Mouse (Mus musculus) R1 (cell line): ENCODE results near the gene Tlk1.

Experiments
- DNase-seq: peaks from one replicate; pipeline ENCODE4 v3.0.0-alpha.2; 2018; ENCODE audit warnings: low read depth, low spot score

Tlk1 gene

DNA sequence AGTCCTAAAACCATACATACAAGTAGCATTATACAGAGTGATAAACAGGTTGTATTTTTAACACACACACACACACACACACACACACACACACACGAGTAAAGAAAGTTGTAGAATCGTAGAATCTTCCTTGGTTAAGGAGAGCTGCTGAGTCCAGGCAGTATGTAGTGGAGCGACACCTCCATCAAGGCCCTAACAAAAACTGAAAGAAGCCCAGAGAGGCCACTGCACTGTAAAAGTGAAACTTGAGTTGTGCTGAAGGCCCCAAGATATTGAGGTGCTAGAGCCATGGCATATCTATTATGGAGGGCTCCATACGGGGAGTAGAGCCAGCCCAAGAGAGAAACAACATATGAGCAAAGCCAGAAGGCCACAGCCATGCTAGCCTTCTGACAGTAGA, 32.3 kb downstream of the Tlk1 start:
- no peak for DNase-seq

DNA sequence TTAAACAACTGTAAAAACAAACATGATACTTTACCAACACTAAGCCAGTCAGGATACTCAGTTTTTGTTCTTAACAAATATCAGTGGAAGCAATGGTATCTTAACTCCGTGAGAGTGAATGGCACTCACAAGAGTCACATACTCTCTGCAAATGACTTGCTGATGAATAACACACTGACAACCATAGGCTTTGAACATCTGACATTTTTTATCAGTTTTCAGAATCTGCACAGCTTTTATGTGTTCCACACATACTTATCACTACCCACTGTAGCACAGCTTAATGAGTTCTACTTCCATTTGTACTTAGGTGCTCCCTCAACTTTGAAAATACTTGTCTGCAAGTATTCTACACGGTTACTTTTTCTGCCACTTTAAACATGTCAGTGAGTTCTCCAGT, 35.3 kb downstream of the Tlk1 start:
- no peak for DNase-seq

DNA sequence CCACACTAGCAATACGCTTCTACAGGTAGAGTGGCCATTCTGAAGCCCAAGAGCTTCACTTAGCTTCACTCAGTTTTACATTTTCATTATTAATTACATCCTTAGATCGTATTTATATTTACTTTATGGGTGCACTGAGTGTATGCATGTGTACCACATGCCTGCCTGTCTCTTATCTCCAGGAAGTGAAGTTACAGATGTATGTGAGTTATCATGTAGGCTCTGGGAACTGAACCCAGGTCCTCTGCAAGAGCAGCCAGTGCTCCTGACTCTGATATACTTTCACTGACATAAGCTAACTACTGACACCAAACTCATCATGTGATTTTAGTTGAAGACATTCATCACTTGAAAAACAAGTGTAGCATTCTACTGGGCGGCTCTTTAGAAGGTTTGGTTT, 36.2 kb downstream of the Tlk1 start:
- no peak for DNase-seq

DNA sequence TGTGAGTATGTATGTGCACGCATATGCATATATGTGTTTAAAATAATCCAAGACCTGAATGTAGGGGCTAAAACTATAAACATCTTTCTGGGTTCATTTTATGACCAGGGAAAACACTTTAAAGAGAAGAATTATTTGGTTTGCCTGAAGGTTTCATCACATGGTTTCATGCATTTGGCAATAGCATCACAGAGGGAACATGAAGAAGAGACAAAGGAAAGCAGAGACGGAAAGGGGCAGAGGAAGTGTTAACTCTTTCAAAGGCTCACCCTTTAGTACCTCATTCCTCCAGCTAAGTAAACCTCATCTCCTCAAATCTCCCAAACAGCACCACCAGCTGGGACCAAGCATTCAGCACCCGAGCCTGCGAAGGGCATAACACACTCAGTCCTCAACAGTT, 41.1 kb downstream of the Tlk1 start:
- DNase-seq = no peak

DNA sequence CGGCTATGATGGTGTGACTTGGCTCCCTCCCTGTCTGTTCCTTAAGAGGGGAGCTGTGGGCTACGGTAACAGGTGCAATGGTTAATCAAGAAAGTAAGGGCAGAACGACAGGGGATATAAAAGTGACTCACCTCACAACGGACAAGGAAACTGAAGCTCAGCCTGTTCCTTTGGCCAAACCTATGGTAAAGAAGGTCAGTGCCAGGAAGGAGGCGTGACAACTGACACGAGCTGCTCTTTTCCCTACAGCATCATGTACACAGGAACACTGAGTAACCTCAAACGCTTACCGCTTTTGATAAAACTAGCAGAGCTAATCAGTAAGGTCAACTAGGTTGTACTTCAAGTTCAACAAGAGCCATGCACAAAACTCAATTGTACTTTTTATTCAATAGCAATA, 42.0 kb downstream of the Tlk1 start:
- no peak for DNase-seq

DNA sequence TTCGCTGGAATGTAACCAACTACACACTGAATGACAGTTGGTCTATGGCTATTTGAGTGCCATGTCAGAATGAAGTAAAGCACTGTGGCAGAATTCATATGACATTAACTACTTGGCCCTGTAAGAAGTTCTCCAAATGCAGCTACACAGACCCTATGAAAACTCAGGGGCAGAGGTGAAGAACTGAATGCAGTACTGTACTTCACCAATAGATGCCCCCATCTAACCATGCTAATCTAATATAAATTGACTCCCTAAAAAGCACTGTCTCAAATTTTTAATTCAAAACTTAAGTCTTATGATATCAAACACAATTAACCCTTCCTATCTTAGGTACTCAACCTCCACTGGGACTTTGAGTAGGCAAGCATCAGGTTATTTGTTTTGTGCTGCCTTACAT, 45.9 kb downstream of the Tlk1 start:
- peak; percentile 41 for DNase-seq

DNA sequence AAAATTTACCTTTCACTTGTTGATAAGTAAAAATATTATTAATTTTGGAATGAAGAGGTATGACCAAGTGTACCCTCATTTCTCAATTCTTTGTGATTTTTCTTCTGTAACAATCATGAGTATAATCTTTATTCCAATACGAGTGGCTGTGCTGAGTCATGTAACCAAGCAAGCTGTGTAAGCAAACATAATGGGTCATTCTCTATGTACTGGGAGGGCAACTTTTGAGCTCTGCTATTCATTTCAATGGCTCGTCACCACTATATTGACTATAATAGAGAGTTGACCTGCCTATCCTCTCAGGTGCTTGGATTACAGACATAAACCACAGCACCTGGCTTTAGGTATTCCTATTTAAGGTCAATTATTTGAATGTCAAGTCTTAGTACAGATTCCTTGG, 48.8 kb downstream of the Tlk1 start:
- DNase-seq = no peak

DNA sequence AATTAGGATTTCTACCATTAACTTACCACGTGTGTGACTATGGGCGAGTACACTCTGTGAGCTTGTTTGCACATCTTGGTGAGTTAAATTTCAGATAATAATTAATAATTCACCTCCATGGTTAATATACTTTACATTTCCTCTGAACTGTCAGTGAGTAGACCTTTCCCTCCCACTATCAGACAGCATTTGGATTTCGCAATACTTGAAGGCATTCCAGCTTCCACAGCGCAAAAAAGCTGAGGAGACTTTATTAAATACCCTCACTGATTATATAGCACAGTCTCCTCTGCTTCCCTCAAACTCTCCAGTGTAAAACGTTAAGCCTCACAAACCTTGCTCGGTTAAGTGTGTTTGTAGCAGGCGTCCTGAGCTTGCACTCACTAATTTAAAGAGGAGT, 60.8 kb downstream of the Tlk1 start:
- DNase-seq = no peak

DNA sequence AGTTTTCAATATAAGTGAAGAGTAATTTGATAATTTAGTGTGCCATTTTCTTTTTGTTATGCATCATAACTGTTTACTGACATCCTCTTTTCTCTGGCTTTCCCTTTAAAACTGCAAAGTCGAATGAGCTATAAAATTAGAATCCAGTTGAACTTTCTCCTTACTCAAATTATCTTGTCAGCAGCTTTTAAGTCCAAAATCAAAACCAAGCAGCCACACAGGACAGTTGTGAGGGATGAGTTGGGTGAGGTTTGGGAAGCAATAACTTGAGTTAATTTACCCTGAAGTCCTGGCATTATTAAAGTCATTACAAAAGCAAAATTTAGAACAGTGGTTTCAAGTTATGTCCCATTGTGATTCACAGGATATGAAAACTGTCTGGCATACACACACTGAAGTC, 62.8 kb downstream of the Tlk1 start:
- DNase-seq = no peak

DNA sequence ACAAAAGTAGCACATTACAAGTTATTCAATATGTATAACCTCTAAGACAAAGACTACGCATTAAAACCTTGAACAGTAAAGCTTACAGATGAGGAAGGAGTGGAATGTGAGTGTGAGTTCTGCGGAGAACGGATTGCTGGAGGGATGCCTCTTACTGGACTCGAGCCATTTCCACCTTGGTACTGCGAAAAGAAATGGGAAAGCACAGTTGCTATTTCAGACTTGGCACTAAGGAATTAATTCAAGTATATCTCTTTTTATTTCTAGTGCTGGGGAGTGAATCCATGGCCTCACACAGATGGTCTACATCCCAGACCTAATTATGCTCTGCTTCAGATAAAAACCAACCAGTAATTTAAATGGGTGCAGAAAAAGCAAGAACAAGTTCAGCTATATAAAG, 73.4 kb downstream of the Tlk1 start:
- DNase-seq = no peak

DNA sequence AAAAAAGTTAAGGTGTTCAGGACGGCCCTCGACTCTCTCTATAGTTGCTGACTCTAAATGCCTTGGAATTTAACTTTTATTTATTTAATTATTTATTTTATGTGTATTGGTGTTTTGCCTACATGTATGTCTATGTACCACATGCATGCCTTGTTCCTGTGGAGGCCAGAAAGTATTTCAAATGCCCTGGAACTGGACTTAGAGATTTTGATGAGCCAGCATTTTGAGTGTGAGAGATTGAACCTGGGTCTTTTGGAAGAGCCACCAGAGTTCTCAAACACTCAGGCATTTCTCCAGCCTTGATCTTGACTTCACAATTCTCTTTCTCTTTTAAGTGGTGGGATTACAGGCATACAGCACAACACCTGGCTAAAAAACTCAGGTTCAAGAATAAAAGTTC, 73.9 kb downstream of the Tlk1 start:
- no peak for DNase-seq

DNA sequence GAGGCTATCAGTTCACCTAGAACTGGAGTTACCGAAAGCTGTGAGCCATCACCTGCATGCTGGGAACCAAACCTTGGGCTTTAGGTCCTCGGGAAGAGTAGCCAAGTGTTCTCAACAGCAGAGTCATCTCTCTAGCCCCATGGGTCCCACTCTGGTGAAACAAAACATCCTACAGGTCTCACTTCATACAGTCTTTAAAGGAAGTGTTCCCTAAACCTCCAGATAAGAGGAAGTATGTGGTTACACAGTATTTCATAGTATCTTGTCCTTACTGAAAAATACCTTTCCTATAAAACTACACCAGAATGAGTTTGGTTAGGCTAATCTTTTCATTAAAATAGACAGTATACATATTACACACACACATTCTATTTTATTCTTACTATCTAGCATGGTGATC, 82.9 kb downstream of the Tlk1 start:
- no peak for DNase-seq

DNA sequence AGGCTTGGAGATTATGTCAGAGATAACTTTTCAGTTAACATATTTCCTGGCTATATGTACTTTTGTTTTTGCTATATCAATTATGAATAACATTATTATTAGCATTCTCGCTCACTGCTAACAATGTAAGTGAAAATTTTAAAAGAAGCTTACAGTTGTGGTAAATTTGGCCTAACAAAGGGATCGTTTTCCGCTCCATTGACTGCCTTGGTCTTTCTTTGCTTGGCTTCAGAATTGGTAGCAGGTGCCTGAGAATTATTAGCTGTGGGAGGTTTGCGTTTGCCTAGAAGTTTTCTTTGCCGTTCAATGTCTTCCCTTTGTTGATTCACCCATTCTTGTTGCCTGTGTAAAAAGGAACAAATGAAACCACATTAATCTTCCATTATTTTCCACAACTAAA, 83.6 kb downstream of the Tlk1 start:
- DNase-seq = no peak

DNA sequence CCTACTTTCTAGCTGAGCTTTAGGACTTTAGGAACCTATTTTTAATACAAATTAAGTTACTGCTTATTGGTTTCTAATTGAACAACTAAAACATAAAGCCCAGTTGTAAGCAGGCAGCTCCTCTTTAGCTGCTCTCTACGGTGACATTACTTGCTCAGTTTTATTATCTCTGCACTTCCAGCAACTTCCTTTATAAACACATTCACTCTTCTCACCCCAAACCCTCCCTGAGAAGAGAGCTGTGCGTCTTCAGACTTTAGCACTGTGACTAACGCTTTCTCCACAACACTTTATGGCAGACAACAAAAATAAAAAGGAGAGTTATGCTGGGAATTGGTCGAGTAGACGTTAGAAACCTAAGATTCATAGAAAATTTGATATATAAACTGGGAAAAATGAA, 89.5 kb downstream of the Tlk1 start:
- DNase-seq = no peak

DNA sequence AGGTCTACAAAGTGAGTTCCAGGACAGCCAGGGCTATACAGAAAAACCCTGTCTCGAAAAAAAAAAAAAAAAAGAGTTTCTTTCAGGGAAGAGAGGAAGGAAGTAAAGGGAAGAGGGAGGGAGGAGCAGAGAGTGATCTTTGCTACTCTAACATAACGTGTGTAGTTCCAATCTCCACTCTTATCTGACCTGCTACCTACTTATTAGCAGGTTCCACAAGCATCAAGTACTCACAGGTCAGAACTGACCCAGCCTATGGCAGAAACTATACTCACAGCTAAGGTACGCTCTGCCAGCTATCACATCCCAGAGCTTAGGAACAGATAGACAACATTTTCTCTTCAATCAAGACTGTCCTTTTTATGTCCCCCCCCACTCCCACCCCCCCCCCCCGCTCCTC, 90.0 kb downstream of the Tlk1 start:
- DNase-seq = no peak

DNA sequence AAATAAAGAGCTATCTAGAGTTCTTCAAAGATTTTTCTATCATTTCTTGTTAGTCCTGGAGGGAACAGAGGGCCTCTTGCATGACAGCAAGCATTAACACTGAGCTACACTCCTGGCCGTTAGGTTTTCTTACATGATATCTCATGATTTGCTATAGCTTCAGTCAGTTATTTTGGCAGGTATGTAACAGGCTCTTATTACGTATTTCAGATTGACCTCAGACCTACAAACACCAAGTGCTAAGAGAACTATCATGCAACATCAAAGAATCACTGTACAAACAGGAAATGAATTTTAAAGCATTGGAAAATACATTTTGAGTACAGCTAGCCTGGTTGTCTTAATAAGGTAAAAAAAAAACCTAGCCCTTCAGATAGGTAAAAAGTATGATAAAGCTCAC, 98.4 kb downstream of the Tlk1 start:
- DNase-seq = no peak

DNA sequence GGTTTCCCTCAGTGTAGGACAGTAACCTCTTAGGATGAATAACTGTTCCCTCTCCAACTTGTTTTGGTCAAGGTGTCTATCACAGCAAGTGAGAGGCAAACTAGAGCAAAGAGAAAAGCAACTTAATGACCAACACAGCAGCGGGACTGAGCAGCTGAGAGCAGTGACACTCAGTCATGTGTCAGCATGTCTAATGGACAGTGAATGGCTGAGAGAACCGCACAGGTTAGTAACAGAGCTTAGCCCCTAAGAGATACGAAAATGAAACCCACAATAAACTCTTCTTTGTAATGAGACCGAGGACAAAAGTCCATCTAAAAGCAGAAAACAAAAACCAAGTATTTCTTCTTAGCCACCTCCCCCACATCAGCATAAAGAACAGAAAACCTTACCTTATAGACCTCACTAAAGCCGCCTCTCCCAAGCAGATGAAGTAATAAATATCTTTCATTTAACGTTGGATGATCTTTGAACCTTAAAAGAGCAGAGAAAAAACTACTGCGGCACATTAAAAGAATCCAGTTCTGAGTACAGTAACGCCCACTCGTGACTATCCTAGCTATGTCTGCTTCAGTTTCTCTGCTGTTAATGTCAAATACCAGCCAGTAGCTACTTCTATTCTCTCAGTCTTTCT, 101.8 kb downstream of the Tlk1 start:
- no peak for DNase-seq

DNA sequence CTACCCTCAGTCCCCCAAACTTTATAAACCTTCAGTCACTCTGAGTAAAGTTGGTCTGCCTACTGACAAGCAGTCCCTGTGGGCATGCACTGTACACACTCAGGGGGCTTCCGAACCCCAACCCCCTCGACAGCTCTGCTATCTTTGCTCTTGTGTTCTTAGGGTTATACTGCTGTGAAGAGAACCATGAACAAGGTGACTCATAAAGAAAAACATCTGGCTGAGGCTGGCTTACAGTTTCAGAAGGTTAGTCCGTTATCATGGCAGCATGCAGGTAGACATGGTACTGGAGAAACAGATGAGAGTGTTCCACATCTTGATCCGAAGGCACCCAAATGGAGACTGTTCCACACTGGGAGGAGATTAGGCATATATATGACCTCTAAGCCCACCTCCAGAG, 114.7 kb downstream of the Tlk1 start:
- no peak for DNase-seq

DNA sequence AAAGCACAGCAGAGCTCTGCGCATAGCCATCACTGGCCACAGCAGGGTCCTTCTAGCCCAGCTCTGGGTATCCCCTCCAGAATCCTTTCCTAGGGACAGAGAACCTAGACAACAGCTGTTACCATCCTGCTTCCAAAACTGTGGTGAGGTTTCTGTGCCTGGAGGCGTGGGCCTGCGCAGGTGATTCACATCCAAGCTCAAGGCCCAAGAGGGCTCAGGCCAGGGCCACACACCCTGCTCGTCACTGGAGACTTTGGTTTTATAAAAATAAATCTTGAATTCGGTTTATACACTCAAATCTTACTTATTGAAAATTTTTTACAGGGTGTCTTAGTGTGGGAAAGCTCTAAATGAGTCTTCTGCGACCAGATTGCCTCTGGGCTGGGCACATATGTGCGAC, 115.3 kb downstream of the Tlk1 start:
- no peak for DNase-seq

DNA sequence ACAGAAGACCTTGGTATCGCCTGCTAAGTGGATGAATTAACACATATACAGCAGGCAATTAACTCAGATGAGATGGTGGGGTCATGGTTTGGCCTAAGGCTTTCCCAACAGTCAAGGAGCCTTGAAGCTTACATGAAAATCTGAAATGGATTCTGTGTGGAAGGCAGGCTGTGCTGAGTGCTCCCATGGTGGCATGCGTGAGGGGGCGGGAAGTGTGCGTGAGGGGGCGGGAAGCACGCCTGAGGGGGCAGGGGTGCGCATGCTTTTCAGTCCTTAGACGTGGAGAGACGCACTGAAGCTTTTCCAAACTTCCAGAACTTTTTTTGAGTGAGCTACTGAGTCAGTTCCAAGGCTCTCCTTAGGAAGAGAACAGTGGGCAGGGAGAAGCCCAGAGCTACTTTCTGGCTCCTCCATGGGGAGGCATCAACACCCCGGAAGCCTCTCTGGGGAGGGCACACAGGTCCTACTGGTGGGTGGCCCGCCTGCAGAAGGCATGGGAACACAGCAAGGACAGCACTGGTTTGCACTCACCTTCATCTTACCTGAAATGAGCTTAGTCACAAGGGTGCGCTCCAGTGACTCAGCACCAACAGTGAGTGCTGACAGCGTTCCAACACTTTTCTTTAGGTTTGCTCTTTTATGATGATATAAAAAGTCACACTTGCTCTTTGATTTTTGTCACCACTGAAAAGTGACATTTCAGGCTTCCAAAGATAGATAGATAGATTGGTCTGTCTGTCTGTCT, 116.4 kb downstream of the Tlk1 start:
- peak; percentile 56 for DNase-seq

DNA sequence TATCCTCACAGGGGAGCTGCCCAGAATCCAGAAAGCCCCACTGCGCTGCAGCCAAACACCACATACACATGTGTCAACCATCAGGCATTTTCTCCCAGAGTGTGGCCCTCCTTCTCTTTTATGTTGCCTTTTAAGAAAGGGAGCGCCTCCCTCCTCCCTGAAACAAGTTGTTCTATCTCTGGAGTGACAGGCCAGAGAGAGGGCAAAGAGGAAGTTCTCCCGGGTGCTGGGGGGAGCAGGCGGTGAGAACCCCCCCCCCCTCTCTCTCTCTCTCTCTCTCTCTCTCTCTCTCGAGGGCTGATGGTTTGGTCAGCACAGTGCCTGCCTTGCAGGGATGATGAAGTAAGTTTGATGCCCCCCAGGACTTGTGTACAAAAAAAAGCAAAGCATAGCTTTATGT, 123.1 kb downstream of the Tlk1 start:
- DNase-seq = no peak

DNA sequence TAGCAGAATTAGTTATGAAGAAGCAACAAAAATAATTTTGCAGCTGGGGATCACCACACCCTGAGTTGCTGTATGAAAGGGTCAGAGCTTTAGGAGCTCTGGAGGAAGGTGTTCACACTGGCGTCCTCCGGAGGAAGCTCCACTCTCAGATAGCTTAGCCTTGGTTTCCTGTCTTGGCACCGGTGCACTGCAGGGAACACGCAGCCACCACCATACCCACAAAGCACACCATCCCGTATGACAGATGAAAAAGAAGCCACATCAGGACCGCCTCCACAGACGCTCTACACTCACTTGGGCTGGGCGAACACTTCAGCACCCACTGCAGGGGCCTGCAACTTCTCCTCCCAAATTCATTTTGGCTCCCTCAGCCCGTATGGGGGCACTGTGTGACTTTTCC, 124.0 kb downstream of the Tlk1 start:
- peak; percentile 21 for DNase-seq

DNA sequence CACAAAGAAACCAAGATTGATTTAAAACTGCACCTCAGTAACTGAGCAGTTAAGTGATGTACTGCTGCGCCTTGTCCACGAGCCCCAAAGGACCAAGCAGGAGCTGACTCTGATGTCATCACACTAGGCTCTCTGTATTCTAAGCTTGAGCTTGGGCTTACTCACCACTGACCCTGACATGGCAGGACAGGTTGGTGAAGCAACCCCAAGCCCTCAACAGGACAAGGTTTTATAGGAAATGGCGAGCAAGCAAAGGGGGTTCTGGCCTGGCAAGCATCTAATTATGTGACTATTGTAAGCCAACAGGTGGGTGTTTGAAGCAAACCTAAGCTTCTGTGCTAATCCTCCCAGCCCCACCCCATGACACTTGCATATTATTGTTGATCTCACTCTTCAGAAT, 124.7 kb downstream of the Tlk1 start:
- DNase-seq = no peak

DNA sequence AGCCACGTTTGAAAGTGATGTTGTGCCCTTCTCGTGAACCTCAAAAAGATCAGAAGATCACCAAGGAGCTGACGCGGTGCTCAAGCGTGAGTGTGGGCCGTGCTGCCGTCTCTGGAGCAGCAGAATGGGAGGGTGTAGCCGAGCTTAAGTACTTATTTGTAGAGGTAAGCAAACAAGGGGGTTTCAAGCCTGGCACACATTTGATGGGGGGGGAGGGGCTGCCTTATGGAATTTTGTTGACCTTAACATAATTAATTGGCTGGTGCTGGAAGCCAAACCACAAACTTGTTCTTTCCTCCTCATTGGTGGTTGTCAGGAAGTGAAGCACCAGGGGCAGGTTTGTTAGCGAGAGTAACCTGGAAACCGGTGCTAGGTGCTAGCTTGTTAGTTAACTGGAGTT, 129.8 kb downstream of the Tlk1 start:
- DNase-seq = no peak
